Mouse (Mus musculus) cerebellum, postnatal 10 days (tissue): Measurements from ENCODE around the gene Slc27a3.

Source experiments
- DNase-seq, 2 experiments: peaks; one replicate each; pipeline ENCODE4 v3.0.0; 2021; ENCODE audit warnings: mixed read lengths in 2 of 2

Slc27a3 gene

GRCm38 (mm10) chr3:90338190-90338589, 51.5 kb downstream of the Slc27a3 start:
- DNase-seq, result no peak

- DNase-seq, result no peak
Measured at GRCm38 (mm10) chr3:90335517-90335916, 54.2 kb downstream of the Slc27a3 start.
